Mouse (Mus musculus) myocyte (in vitro differentiated cells): ENCODE measurements around the gene Rngtt.

Experiments used
- MAX ChIP-seq: IDR thresholded peaks from one replicate; pipeline ENCODE4 v1.6.1; 2011; ENCODE audit warnings: low read depth, mild to moderate bottlenecking, control low read depth
- MYOD1 ChIP-seq, 3 experiments: IDR thresholded peaks; one replicate each; pipeline ENCODE4 v1.6.1; 2011; ENCODE audit warnings: control low read depth in 2 of 3, low read depth in 2 of 3, mild to moderate bottlenecking in 2 of 3, moderate library complexity in 1 of 3; ENCODE audit not compliant: insufficient read length in 2 of 3, control insufficient read depth in 1 of 3
- POLR2A ChIP-seq: IDR thresholded peaks from one replicate; pipeline ENCODE4 v1.6.1; 2011; ENCODE audit warnings: low read depth, mild to moderate bottlenecking, control low read depth, moderate library complexity; ENCODE audit not compliant: insufficient read length

DNA sequence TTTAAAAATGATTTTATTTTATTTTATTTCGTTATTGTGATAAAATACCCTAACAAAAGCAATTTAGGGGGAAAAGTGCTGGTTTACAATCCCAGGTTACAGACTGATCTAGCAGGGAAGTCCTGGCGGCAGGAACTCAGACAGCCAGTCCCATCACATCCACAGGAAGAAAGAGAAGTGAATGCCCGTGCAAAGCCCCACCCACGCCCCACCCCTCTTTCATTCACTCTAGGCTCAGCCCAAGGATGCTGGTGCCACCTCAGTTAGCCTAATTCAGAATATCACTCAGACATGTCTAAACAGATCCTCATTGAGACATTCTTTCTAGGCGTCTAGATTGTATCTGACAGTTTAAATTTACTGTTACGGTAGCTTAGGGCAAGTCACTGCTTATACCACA lies 64.8 kb downstream of the Rngtt start:
- TF ChIP-seq MYOD1 (IDR thresholded peaks at IDR 0.05; ENCODE audit: control insufficient read depth in 1 of 3, insufficient read length in 2 of 3, low read depth in 2 of 3) (no peak), MAX (no peak), POLR2A (no peak)
